Mouse (Mus musculus) R1 (cell line): ENCODE results near the gene Kansl1l.

Source experiments
- DNase-seq: peaks from one replicate; pipeline ENCODE4 v3.0.0-alpha.2; 2018; ENCODE audit warnings: low read depth, low spot score

Kansl1l gene

DNA sequence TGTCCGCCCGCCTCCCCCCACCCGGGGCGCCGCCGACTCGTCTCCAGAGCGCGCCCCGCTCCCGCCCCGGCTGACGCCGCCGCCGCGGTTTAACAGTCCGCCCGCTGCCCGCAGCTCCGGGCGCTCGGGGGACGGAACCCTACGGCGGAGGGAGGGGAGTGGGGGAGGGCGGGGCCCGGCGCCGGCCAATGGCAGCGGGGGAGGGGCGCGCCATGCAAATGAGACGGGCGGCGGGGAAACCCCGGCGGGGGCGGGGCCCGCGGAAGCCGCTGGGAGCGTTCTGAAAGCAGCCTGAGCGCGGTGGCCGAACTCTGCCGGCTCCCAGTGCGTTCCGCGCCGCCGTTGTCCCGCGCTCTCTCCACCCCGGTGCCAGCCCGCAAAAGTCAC is at the start of gene Kansl1l:
Gene Kansl1l, minus strand, starts transcription at position 110 of the 387 bp plus-strand sequence.
- DNase-seq: peak; percentile 88

DNA sequence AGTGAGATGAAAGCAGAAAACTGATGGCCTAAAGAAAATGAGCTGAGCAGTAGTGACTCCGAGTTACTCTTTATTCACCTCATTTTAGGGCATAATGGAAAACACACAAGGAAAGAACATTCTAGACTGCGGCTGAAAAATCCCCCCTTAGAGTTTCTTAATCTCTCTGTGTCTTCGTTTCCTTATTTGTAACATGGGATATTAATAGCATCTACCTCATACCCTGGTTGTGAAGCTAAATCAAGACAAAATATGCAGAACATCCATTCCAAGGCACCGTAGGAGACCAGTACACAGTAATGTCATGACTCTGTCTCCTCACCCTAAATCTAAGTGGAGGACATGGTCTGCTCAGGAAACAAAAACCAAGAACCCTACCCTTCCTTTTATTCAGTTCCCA is 48.3 kb upstream of the Kansl1l start:
- DNase-seq: no peak

GRCm38 (mm10) chr1:66863741-66864495 is 46.6 kb upstream of the Kansl1l start:
- no peak for DNase-seq

- DNase-seq: peak; percentile 52
Measured at GRCm38 (mm10) chr1:66862712-66863511, 45.5 kb upstream of the Kansl1l start, which contains the start of gene Acadl. Acadl (minus strand) TSS chr1:66863277.

DNA sequence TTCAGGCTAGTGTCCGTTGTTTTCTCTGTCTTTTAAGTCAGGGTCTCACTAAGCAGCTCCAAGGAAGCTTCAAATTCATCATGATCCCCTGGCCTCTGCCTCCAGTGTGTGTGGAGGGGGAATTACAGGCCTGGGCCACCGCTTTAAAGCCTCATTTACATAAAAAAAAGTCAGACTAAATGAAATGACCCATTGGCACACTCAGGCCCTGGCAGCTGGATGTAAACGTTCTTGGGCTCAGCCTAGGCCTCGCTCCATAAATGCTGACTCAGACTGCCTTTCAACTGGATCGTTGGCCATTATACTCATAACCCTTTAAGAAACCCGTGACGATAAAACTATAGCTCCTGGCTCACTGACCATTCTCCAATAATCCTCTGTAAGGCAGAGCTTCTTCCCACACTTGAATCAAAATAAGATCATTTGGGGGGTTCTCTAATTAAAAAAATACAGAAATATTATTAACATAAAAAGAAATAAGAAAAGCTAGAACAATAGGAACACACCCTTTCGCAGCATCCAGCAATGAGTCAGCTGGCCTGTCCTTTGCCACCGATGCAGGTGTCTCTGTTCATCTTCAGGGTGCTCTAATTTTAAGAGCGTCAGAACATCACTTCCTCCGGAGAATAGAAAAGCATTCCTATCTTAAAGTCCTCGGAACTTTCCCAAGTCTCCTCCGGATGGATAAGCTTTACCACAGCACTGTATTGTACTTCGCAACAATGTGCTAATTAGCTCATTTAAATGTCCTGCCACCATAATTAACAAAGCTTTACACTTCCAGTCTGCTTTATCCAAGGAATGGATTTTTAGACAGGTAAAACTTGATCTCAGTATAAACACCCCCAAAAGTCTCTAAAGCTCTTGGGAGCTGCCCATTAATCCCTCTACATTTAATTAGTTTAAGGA is 44.7 kb upstream of the Kansl1l start:
- no peak for DNase-seq

DNA sequence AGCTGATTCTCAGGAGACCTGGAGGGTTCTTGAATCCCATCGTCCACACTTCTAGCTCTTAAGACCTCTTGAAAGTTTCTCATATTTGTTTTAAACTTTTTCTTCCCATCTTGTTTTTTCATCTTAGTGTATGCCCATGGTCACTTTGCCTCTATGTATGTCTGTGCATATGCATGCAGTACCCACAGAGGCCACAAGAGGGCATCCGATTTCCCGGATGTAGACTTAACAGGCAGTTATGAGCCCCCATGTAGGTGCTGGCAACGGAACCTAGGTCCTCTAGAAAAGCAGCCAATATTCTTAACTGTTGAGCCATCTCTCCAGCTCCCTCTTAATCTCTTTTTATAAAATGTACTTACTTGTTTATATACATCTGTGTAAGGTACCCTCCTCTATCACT is 30.1 kb upstream of the Kansl1l start:
- DNase-seq: no peak

DNA sequence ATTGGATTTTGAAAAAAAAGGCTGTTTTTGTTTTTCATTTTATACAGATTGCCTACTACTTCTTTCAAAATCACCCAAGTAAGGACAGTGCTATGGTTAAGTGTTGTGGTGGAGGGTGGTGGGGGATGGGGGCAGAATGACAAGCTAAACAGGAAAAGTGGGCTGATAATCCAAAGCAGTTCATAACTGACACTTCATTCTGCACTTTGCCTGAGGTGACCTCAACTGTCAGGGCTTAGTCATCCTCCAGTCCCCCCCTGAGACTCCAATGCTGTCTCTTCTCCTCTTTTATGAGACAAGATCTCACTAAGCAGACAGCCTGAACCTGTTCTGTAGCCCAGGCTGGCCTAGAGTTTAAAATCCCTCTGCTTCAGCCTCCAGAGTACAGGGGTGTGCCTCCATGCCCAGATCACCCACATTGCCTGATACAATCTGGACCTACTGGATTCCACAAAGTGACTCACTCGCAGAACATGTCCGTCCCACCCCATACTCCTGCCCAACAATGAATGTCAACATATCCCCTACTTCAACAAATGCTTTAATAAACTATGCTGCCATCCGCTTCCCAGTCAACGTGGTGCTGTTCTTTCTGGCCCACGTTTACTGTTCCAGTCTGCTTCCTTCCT is 28.4 kb upstream of the Kansl1l start:
- DNase-seq: no peak

GRCm38 (mm10) chr1:66841938-66842337 is 24.6 kb upstream of the Kansl1l start:
- no peak for DNase-seq

GRCm38 (mm10) chr1:66841510-66841909 is 24.1 kb upstream of the Kansl1l start:
- no peak for DNase-seq

GRCm38 (mm10) chr1:66839755-66840438 is 22.5 kb upstream of the Kansl1l start:
- DNase-seq: no peak

DNA sequence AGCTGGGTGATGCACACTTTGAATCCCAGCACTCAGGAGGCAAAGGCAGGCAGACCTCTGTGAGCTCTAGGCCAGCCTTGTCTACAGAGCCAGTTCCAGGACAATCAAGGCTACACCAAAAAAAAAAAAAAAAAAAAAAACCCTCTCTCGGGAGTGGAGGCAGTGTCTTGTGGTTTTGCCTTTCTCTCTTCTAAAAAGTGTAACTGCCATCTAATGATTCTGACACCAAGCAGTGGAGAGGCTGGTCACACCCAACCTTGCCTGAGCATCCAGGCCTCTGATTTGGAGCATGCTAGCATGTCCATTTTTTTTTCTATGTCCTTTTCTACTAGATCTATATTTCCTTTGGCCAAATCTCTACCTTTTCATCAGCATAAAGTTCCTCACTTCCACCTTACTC is 21.8 kb upstream of the Kansl1l start:
- no peak for DNase-seq

DNA sequence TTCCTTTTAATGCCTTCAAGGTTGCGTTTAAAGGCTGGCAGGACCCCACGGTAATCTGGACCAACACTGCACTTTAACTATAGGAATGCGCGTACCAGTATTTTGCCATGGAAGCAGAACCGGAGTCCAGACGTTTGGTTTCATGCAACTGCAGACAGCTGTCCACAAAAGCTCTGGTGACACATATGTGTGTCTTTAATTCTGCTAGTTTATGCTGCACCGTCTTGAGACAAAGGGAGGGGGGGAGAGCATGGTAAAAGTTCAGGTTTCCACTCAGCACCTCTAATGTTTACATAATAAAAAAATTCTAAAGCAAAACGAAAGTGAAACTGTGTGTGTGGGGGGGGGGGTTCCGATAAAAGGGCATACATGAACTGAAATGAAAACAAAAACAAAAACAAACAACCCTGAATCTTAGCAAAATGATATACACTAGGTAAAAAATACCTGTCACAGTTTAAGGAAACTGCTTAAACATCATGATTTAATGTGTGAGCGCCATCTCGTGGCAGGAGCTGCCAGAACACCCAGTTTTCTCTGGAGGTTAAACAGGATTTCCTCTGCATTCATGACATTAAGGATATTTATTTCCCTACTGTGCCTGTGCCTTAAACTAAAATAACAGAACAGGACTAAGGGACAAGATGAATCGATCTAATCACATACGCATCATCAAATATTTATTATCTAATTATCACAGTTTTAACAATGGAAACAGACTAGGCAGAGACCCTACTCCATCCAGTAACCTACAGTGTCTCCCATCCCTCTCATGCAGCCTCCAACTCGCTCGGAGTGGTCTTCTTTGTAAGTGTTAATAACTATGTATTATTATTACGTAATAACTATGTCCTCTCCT is 21.1 kb upstream of the Kansl1l start:
- peak; percentile 61 for DNase-seq

DNA sequence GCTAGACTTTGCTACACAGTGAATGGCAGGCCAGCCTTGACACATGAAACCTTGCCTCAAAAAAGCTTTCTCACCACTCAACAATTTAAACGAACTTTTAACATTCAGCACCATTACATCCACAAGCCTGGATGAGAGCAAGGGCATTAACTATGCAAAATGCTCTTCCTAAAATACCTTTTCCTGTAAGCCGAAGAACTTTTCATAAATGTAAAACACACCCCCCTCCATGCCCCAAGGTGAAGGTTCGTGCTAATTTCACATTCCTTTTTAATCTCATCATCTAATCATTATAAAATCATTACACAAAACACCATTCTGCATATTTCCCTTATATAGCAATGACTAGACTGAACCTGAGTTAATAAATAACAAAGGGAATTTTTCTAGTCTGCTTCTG is 19.8 kb upstream of the Kansl1l start:
- no peak for DNase-seq

GRCm38 (mm10) chr1:66832636-66833165 is 15.3 kb upstream of the Kansl1l start:
- no peak for DNase-seq

DNA sequence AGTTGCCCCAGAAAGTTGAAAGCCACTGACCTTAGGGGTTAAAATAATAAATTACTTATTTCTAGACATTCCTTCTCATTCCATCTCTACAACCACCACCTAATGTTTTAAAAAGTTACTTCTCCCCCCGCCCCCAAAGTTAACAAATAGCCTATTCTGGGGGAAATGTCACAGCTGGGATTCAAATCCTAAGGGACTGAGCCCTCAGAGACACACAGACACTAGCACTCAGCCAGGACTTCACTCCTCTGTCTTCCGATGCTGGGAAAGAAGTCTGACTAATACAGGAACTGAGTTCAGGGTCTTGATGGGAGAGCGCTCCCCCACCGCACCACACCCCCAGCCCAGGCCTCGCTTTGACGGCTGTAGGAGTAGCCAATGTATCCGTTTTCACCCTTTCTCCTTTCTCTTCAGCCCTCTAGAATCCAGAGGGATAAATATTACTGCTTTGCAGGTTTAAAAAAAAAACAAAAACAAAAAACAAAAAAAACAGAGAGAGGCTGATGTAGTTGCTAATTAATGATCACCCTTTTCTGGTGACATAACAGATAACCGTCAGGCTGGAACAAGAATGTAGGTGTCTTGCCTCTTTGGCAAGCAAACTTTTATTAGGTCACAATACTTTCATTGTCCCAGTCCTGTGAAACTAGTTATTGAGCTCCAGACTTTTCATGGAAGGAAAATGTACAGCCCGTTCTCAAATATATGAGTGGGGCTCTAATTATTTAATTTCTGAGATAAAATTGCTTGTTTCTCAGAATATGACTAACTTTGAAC is 14.7 kb upstream of the Kansl1l start:
- no peak for DNase-seq

- DNase-seq: no peak
Measured at GRCm38 (mm10) chr1:66829400-66830080, 12.2 kb upstream of the Kansl1l start.

- DNase-seq: no peak
Measured at GRCm38 (mm10) chr1:66821966-66822365, 4.6 kb upstream of the Kansl1l start.

- DNase-seq: no peak
Measured at GRCm38 (mm10) chr1:66820241-66820640, 2.9 kb upstream of the Kansl1l start.
